Mouse (Mus musculus) heart, postnatal 0 days (tissue): ENCODE data around the gene Usp10. TPM values are rescaled to one million over a fixed set of nuclear protein-coding genes. Genes with fewer than 3 reads are reported as not detected.

Experiments used
- ATAC-seq: fragments of 200-750 bp; cut with Nextera tagmentation; 2 replicates; pipeline ENCODE4 v1.8.0; 2017; ENCODE audit warnings: low read depth, moderate number of reproducible peaks, moderate library complexity; ENCODE audit not compliant: insufficient read depth
- DNase-seq: peaks from one replicate; pipeline ENCODE4 v3.0.0-alpha.2; 2016; ENCODE audit warnings: low spot score
- H3K27ac ChIP-seq: fragments of 300-500 bp; sonication (generic); 2 replicates; pipeline ENCODE4 v1.5.1; 2014; ENCODE audit warnings: low read depth, mild to moderate bottlenecking
- H3K27me3 ChIP-seq: fragments of 300-500 bp; sonication (generic); 2 replicates; pipeline ENCODE4 v1.6.1; 2014; ENCODE audit warnings: low read length, mixed read lengths; ENCODE audit not compliant: control insufficient read depth, insufficient read depth
- H3K36me3 ChIP-seq: fragments of 300-500 bp; sonication (generic); replicated peaks from 2 replicates; pipeline ENCODE4 v1.6.1; 2014; ENCODE audit warnings: low read length, mixed read lengths; ENCODE audit not compliant: control insufficient read depth, insufficient read depth
- H3K4me1 ChIP-seq: fragments of 300-500 bp; sonication (generic); 2 replicates; pipeline ENCODE4 v1.6.1; 2014; ENCODE audit warnings: antibody characterized with exemption; ENCODE audit not compliant: control insufficient read depth, insufficient read depth
- H3K4me2 ChIP-seq: fragments of 300-500 bp; sonication (generic); 2 replicates; pipeline ENCODE4 v1.6.1; 2014; ENCODE audit warnings: low read depth, mild to moderate bottlenecking, low read length, moderate library complexity
- H3K4me3 ChIP-seq: fragments of 300-500 bp; sonication (generic); 2 replicates; pipeline ENCODE4 v1.5.1; 2014; ENCODE audit warnings: low read depth, low read length
- H3K9ac ChIP-seq: fragments of 300-500 bp; sonication (generic); replicated peaks from 2 replicates; pipeline ENCODE4 v1.6.1; 2014; ENCODE audit warnings: low read depth, low read length, mixed read lengths
- H3K9me3 ChIP-seq: fragments of 300-500 bp; sonication (generic); replicated peaks from 2 replicates; pipeline ENCODE4 v1.6.1; 2016; ENCODE audit warnings: low read length; ENCODE audit not compliant: control insufficient read depth
- CTCF ChIP-seq: IDR thresholded peaks from 2 replicates; pipeline ENCODE4 v1.5.1; 2016; ENCODE audit warnings: antibody characterized with exemption, control low read depth, low read depth
- EP300 ChIP-seq: IDR thresholded peaks from 2 replicates; pipeline ENCODE4 v1.6.1; 2016; ENCODE audit warnings: antibody characterized with exemption, low read depth
- WGBS: fragments of 180-500 bp; shearing (Covaris S2); extraction: QIAGEN DNeasy Blood & Tissue Kit; methylation state at CpG from one replicate; pipeline ENCODE4 v1.1.7; 2014; 5-methylcytosine and 5-hydroxymethylcytosine counted together
- polyA plus RNA-seq: library from polyadenylated mRNA; unstranded; fragments of >200 nt; fragmentation: Nextera tagmentation; extraction: Ambion mirVana; gene quantifications from 2 replicates; pipeline ENCODE4 v1.2.1, GENCODE M21; 2015
- total RNA-seq: library from RNA; depleted of rRNA; stranded (reverse); fragments of >200 nt; gene quantifications from 2 replicates; pipeline ENCODE4 v1.2.3, GENCODE M21; 2014; ENCODE audit warnings: low replicate concordance

Usp10 gene
- total and polyA plus RNA-seq, 2 experiments from 2014 or later: 44.0 to 54.9 TPM

- no peak for ATAC-seq
- H3K9me3 ChIP-seq: no peaks in the 10 kb centered on the region
- no peak overlapping the region for H3K9ac ChIP-seq
- no peaks in the 10 kb centered on the region for H3K27me3 ChIP-seq
- 68% methylated on average over 2 of the region's 2 CpGs for WGBS
- DNase-seq: peak; percentile 33
- peak; percentile 41 for TF ChIP-seq CTCF
- no peak for TF ChIP-seq EP300
- no peak overlapping the region for H3K4me3 ChIP-seq
- no peak overlapping the region for H3K4me2 ChIP-seq
- H3K4me1 ChIP-seq: peaks cover 25% of the 10 kb centered on the region; the same call in 1 of the 2 replicates
- H3K36me3 ChIP-seq: no peaks in the 10 kb centered on the region
- H3K27ac ChIP-seq: 0 out of 2 replicates have a peak overlapping the region, but pooled peaks have one; percentile 36
Measured at GRCm38 (mm10) chr8:119926474-119926873, 16.3 kb downstream of the Usp10 start.

DNA sequence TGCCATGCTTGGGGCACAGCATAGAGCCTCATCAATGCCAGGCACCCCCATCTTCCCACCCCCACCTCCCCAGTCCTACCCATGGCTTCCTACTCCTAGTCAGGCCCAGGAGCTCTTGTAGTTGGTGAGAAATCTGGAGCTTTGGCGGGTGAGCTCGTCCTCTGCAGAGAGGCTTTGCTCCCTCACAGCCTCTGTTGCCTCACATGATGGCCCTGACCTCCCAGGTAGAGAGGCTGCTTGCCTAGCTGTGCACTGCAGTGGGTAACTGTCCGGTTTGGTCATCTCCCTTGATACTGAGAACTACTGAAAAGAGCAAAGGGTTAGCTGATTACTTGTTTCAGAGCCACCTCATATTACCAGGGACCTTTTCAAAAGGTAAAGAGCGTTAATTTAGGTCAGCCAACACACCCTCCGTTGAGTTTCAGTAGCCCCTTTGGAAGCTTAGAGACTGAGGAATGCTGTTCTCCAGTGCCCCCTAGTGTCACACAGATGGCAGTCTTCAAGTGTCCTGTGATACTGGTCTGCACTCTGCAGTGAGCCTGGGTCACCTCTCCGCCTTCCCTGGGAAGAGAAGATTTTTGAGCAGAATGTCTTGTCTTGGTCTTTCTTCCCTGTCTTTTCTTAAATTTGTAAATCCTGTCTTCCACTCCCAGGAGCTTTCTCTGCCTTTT is 17.4 kb downstream of the Usp10 start:
- H3K9me3 ChIP-seq: no peaks in the 10 kb centered on the region
- H3K36me3 ChIP-seq: peaks cover 5% of the 10 kb centered on the region; the same call in 1 of the 2 replicates
- peak; percentile 73 for ATAC-seq
- no peak overlapping the region for H3K27ac ChIP-seq
- H3K27me3 ChIP-seq: no peaks in the 10 kb centered on the region
- H3K9ac ChIP-seq: no peak overlapping the region
- no peak overlapping the region for H3K4me3 ChIP-seq
- peak; percentile 80 for DNase-seq
- TF ChIP-seq CTCF (peak; percentile 81), EP300 (no peak)
- 50% methylated on average over 6 of the region's 6 CpGs for WGBS
- H3K4me1 ChIP-seq: peaks cover 25% of the 10 kb centered on the region; the same call in 1 of the 2 replicates
- H3K4me2 ChIP-seq: no peak overlapping the region

DNA sequence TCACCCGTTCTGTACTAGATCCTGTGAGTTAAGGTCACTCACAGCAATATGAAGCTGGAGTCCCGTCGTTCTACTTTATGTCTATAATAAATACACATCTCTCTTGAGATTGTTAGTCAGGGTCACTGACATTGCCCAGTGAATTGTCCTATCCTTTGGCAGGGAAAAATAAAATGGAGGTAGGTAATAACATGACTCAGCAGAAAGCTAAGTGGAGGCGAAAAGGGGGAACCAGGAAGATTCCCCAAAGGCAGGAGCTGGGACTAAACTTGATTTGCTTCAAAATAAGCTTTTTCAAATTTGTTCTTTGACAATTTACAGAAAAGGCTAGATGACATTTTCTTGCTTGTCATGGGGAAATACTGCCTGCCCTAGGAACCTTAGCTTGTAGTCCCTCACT is 21.2 kb downstream of the Usp10 start:
- TF ChIP-seq EP300 (no peak), CTCF (no peak)
- Histone ChIP-seq H3K9ac (no peak overlapping the region), H3K9me3 (no peaks in the 10 kb centered on the region), H3K36me3 (peaks cover 16% of the 10 kb centered on the region; the same call in 1 of the 2 replicates), H3K4me1 (peaks cover 14% of the 10 kb centered on the region), H3K27me3 (no peaks in the 10 kb centered on the region), H3K4me3 (no peak overlapping the region), H3K4me2 (no peak overlapping the region), H3K27ac (peak overlapping the region; percentile 59)
- 34% methylated on average over 4 of the region's 4 CpGs for WGBS
- DNase-seq: peak; percentile 15
- no peak for ATAC-seq

DNA sequence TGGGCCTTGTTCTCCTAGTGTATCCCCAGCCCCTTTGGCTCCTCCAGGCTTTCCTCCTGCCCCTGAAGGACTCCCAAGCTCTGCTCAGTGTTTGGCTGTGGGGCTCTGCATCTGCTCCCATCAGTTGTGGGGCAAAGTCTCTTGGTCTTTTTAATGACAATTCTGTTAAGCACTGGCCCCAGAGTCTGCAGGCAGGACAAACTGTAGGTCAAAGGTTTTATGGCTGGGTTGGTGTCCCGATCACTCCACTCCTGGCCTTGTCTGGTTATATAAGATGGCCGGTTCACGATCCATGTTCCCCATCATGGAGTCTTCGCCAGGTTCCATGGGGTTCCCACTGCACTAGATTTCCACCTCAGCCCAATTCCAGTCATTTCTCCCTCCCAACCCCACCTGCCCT is 23.5 kb downstream of the Usp10 start:
- no peak overlapping the region for H3K4me2 ChIP-seq
- no peak for ATAC-seq
- peaks cover 12% of the 10 kb centered on the region for H3K4me1 ChIP-seq
- TF ChIP-seq EP300 (no peak), CTCF (no peak)
- no peak overlapping the region for H3K27ac ChIP-seq
- H3K9ac ChIP-seq: no peak overlapping the region
- no peak overlapping the region for H3K4me3 ChIP-seq
- H3K9me3 ChIP-seq: no peaks in the 10 kb centered on the region
- no peaks in the 10 kb centered on the region for H3K27me3 ChIP-seq
- WGBS: 94% methylated on average over 4 of the region's 4 CpGs
- no peak for DNase-seq
- peaks cover 26% of the 10 kb centered on the region; the same call in 1 of the 2 replicates for H3K36me3 ChIP-seq

DNA sequence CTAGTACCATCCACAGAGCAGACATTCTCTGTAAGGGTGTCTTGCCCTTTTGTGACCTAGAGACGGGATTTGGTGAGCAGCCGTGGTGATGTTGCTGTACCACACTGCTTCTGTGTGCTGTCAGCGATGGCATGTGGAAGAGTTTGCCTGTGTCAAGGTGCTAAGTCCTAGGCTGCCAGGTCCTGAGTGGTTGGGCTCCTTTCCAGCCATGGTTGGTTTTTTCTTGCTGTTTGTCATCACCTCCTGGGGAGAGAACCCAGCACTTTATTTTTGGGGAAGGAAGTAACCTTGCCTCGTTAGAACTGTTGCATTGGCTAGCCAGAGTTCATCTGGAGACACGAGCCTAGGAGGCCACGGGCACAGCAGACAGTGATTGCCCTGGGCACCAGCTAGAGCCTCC is 25.4 kb downstream of the Usp10 start:
- no peak for TF ChIP-seq CTCF
- no peak for TF ChIP-seq EP300
- H3K27me3 ChIP-seq: no peaks in the 10 kb centered on the region
- H3K9me3 ChIP-seq: no peaks in the 10 kb centered on the region
- WGBS: 25% methylated on average over 6 of the region's 6 CpGs
- H3K27ac ChIP-seq: 0 out of 2 replicates have a peak overlapping the region, but pooled peaks have one; percentile 31
- peaks cover 33% of the 10 kb centered on the region; the same call in 1 of the 2 replicates for H3K36me3 ChIP-seq
- peak; percentile 81 for ATAC-seq
- peak; percentile 71 for DNase-seq
- H3K4me1 ChIP-seq: peaks cover 12% of the 10 kb centered on the region
- H3K9ac ChIP-seq: no peak overlapping the region
- no peak overlapping the region for H3K4me3 ChIP-seq
- no peak overlapping the region for H3K4me2 ChIP-seq

- Histone ChIP-seq H3K27me3 (no peaks in the 10 kb centered on the region), H3K9me3 (no peaks in the 10 kb centered on the region), H3K27ac (no peak overlapping the region), H3K36me3 (peaks cover 48% of the 10 kb centered on the region), H3K9ac (no peak overlapping the region), H3K4me1 (peaks cover 5% of the 10 kb centered on the region), H3K4me3 (no peak overlapping the region), H3K4me2 (no peak overlapping the region)
- DNase-seq: no peak
- no peak for TF ChIP-seq CTCF
- no peak for TF ChIP-seq EP300
- ATAC-seq: no peak
- WGBS: 86% methylated on average over 7 of the region's 7 CpGs
Measured at GRCm38 (mm10) chr8:119938481-119938880, 28.3 kb downstream of the Usp10 start.
